9 mouse cellular contexts compared by ENCODE assay signal in the genomic region with DNA sequence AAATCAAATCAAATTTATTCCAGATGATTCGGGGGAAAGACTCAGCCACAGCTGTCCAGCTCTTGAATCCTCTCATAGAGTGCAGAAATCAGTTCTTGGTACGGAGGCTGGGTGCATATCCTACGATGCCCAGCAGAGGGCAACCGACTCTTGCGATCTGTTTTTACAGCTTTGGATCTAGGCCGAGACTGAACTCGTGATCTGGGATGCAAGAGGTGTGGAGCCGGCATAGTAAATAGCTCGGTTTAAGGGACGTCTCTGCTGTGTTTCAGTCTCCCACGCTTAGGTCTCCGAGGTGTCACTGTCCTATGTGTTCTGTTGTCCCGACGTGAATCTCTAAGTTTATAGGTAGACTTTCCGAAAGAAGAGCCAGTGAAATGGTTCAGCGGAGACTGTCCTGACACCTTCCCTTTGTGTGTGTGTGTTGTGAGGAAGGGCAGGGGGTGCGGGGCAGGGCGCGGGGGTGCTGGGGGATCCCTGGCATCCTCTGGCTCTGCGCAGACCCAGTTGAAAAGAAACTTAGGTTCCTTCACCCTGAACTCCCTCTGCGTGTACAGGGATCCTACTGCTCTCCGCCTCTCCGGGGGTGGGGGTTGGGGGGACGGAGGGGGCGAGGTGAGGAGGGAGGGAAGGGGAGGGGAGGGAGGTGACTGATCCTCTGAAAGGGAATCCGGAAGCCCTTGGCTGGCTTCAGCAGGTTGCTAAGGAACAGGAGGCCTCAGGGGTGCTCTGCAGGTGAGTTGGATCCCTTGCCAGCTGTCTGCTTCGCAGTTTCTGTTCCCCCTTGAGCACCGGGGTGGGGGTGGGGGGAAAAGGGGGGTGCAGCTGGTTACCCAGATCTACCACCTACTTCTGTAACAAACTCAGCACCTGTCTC. TPM values are rescaled to one million over a fixed set of nuclear protein-coding genes. Genes with fewer than 3 reads are reported as not detected.
DNase-seq lines count a peak whose midpoint lies in the region; ATAC-seq and TF ChIP-seq lines count a peak whose summit lies in the region.
"Had no signal": no experiment of that assay in that cellular context is flagged by ENCODE, and none has a peak within 500 bp of the region (broad histone marks: within the 10 kb centered on the region; RNA-seq: fewer than 3 reads in every experiment).

No protein-coding gene starts in this region.

- peaks cover 15% of the 10 kb centered on the region for H3K4me1 ChIP-seq in forebrain, embryonic 10.5 days
- peaks cover 7% of the 10 kb centered on the region for H3K4me1 ChIP-seq in heart, embryonic 15.5 days (replicated peaks)
- peaks cover 4% of the 10 kb centered on the region for H3K4me1 ChIP-seq in liver, embryonic 13.5 days (replicated peaks)
- H3K4me1 ChIP-seq in neural tube, embryonic 12.5 days: peaks cover 7% of the 10 kb centered on the region
- 0 out of 2 replicates have a peak, but pooled peaks cover 2% of the 10 kb centered on the region for H3K4me1 ChIP-seq in stomach, postnatal 0 days (replicated peaks; ENCODE audit: control insufficient read depth, insufficient read depth)

- H3K27ac ChIP-seq in forebrain, embryonic 10.5 days: peak overlapping the region; percentile 52; the same call in 1 of the 2 replicates
- H3K27ac ChIP-seq in heart, embryonic 15.5 days: no peak overlapping the region
- H3K27ac ChIP-seq in liver, embryonic 13.5 days: no peak overlapping the region
- H3K27ac ChIP-seq in neural tube, embryonic 12.5 days: no peak overlapping the region
- H3K27ac ChIP-seq in stomach, postnatal 0 days (replicated peaks): no peak overlapping the region

- DNase-seq in CD8-positive naive resting alpha-beta T cell, adult 2 months (ENCODE audit: low read depth in 2 of 2, low spot score in 2 of 2): peak; percentile 54 to 76
- peak; percentile 30 for DNase-seq in c-Kit-negative CD71-positive TER-119-positive erythroid progenitor cells, embryonic 14.5 days (ENCODE audit: low read depth, low spot score)
- peak; percentile 82 for DNase-seq in forebrain, embryonic 10.5 days (ENCODE audit: extremely low spot score, low spot score)
- peak; percentile 89 for DNase-seq in kidney, postnatal 14 days
- peak; percentile 15 for DNase-seq in liver, embryonic 13.5 days
- DNase-seq in stomach, postnatal 0 days (ENCODE audit: low spot score): peak; percentile 85

- no peak for TF ChIP-seq EP300 in stomach, postnatal 0 days (optimal IDR thresholded peaks at IDR 0.05)

- H3K4me2 ChIP-seq in heart, embryonic 15.5 days: peak overlapping the region; percentile 70
- peak overlapping the region; percentile 23 for H3K4me2 ChIP-seq in liver, embryonic 13.5 days
- H3K4me2 ChIP-seq in neural tube, embryonic 12.5 days (replicated peaks): peak overlapping the region; percentile 48
- peak overlapping the region; percentile 53 for H3K4me2 ChIP-seq in stomach, postnatal 0 days (replicated peaks; ENCODE audit: low read depth)

- TF ChIP-seq CTCF in stomach, postnatal 0 days (IDR thresholded peaks at IDR 0.05; ENCODE audit: low read depth): peak; percentile 97

- no peaks in the 10 kb centered on the region for H3K36me3 ChIP-seq in forebrain, embryonic 10.5 days (replicated peaks)
- H3K36me3 ChIP-seq in heart, embryonic 15.5 days: no peaks in the 10 kb centered on the region
- no peaks in the 10 kb centered on the region for H3K36me3 ChIP-seq in liver, embryonic 13.5 days
- H3K36me3 ChIP-seq in neural tube, embryonic 12.5 days: no peaks in the 10 kb centered on the region
- no peaks in the 10 kb centered on the region for H3K36me3 ChIP-seq in stomach, postnatal 0 days (ENCODE audit: control insufficient read depth, insufficient read depth, low read length)

- H3K27me3 ChIP-seq in forebrain, embryonic 10.5 days (ENCODE audit: poor library complexity, severe bottlenecking): peaks cover 38% of the 10 kb centered on the region
- peaks cover 21% of the 10 kb centered on the region for H3K27me3 ChIP-seq in heart, embryonic 15.5 days
- peaks cover 25% of the 10 kb centered on the region for H3K27me3 ChIP-seq in liver, embryonic 13.5 days
- H3K27me3 ChIP-seq in neural tube, embryonic 12.5 days (replicated peaks): peaks cover 13% of the 10 kb centered on the region
- no peaks in the 10 kb centered on the region for H3K27me3 ChIP-seq in stomach, postnatal 0 days (ENCODE audit: control insufficient read depth, insufficient read depth, low read length)

- no peaks in the 10 kb centered on the region for H3K9me3 ChIP-seq in forebrain, embryonic 10.5 days
- H3K9me3 ChIP-seq in heart, embryonic 15.5 days (replicated peaks): no peaks in the 10 kb centered on the region
- H3K9me3 ChIP-seq in liver, embryonic 13.5 days (replicated peaks): no peaks in the 10 kb centered on the region
- H3K9me3 ChIP-seq in neural tube, embryonic 12.5 days: no peaks in the 10 kb centered on the region
- H3K9me3 ChIP-seq in stomach, postnatal 0 days (ENCODE audit: control insufficient read depth, low read length): no peaks in the 10 kb centered on the region

- WGBS in forebrain, embryonic 10.5 days: 3% methylated on average over 27 of the region's 28 CpGs
- WGBS in heart, embryonic 15.5 days: 4% methylated on average over 28 of the region's 28 CpGs
- WGBS in liver, embryonic 13.5 days (ENCODE audit: insufficient replicate concordance): 5% methylated on average over 28 of the region's 28 CpGs
- WGBS in neural tube, embryonic 12.5 days: 4% methylated on average over 28 of the region's 28 CpGs
- 2% methylated on average over 27 of the region's 28 CpGs for WGBS in stomach, postnatal 0 days

- peak; percentile 51; the same call in 1 of the 2 replicates for ATAC-seq in heart, embryonic 15.5 days (replicated peaks; ENCODE audit: insufficient number of reproducible peaks, insufficient read depth, low FRiP score, low read depth)
- ATAC-seq in liver, embryonic 13.5 days (ENCODE audit: low read depth): no peak; the same call in 1 of the 2 replicates
- ATAC-seq in neural tube, embryonic 12.5 days (ENCODE audit: low FRiP score, low read depth): peak; percentile 61
- ATAC-seq in stomach, postnatal 0 days (ENCODE audit: low FRiP score, low TSS enrichment): peak; percentile 39

- peak overlapping the region; percentile 35 for H3K9ac ChIP-seq in heart, embryonic 15.5 days
- H3K9ac ChIP-seq in liver, embryonic 13.5 days: no peak overlapping the region
- no peak overlapping the region for H3K9ac ChIP-seq in neural tube, embryonic 12.5 days
- no peak overlapping the region; the same call in 1 of the 2 replicates for H3K9ac ChIP-seq in stomach, postnatal 0 days (ENCODE audit: low read length)

- H3K4me3 ChIP-seq in forebrain, embryonic 10.5 days: peak overlapping the region; percentile 36
- H3K4me3 ChIP-seq in heart, embryonic 15.5 days: peak overlapping the region; percentile 43
- peak overlapping the region; percentile 16; the same call in 1 of the 2 replicates for H3K4me3 ChIP-seq in liver, embryonic 13.5 days (replicated peaks)
- peak overlapping the region; percentile 2; the same call in 1 of the 2 replicates for H3K4me3 ChIP-seq in neural tube, embryonic 12.5 days
- peak overlapping the region; percentile 21; the same call in 1 of the 2 replicates for H3K4me3 ChIP-seq in stomach, postnatal 0 days (ENCODE audit: low read depth, low read length)

RNA-seq across cellular contexts. Expression of a gene that starts 32.6 kb away (rescaled TPM):
- 901 and 914 TPM in 2 replicates for polyA plus RNA-seq in forebrain, embryonic 10.5 days (2016; fragmentation: Nextera tagmentation; extraction: Ambion mirVana)
- 479 and 520 TPM in 2 replicates for polyA plus RNA-seq in heart, embryonic 15.5 days (2015; fragmentation: Nextera tagmentation; extraction: Ambion mirVana)
- 543 and 573 TPM in 2 replicates for polyA plus RNA-seq in liver, embryonic 13.5 days (2015; fragmentation: Nextera tagmentation; extraction: Ambion mirVana)
- polyA plus RNA-seq in neural tube, embryonic 12.5 days (2016; fragmentation: Nextera tagmentation; extraction: Ambion mirVana): 791 and 816 TPM in 2 replicates
- polyA plus RNA-seq in stomach, postnatal 0 days (2015; fragmentation: Nextera tagmentation; extraction: Ambion mirVana): 403 and 419 TPM in 2 replicates

RNA-seq across cellular contexts. Expression of a gene that starts 33.1 kb away (rescaled TPM):
- 3.3 and 3.7 TPM in 2 replicates for polyA plus RNA-seq in forebrain, embryonic 10.5 days (2016; fragmentation: Nextera tagmentation; extraction: Ambion mirVana)
- 0.64 and 0.85 TPM in 2 replicates for polyA plus RNA-seq in heart, embryonic 15.5 days (2015; fragmentation: Nextera tagmentation; extraction: Ambion mirVana)
- 0.06 TPM in 1 of 2 replicates, not detected in the other for polyA plus RNA-seq in liver, embryonic 13.5 days (2015; fragmentation: Nextera tagmentation; extraction: Ambion mirVana)
- polyA plus RNA-seq in neural tube, embryonic 12.5 days (2016; fragmentation: Nextera tagmentation; extraction: Ambion mirVana): 26.8 and 30.1 TPM in 2 replicates
- polyA plus RNA-seq in stomach, postnatal 0 days (2015; fragmentation: Nextera tagmentation; extraction: Ambion mirVana): 0.30 and 0.57 TPM in 2 replicates
- polyA plus RNA-seq: liver, embryonic 16.5 days had no signal

RNA-seq across cellular contexts. Expression of a gene that starts 33.3 kb away (rescaled TPM):
- 18.9 and 24.7 TPM in 2 replicates for polyA plus RNA-seq in forebrain, embryonic 10.5 days (2016; fragmentation: Nextera tagmentation; extraction: Ambion mirVana)
- polyA plus RNA-seq in heart, embryonic 15.5 days (2015; fragmentation: Nextera tagmentation; extraction: Ambion mirVana): 31.8 and 38.6 TPM in 2 replicates
- 10.4 and 11.8 TPM in 2 replicates for polyA plus RNA-seq in liver, embryonic 13.5 days (2015; fragmentation: Nextera tagmentation; extraction: Ambion mirVana)
- polyA plus RNA-seq in neural tube, embryonic 12.5 days (2016; fragmentation: Nextera tagmentation; extraction: Ambion mirVana): 48.2 and 49.3 TPM in 2 replicates
- polyA plus RNA-seq in stomach, postnatal 0 days (2015; fragmentation: Nextera tagmentation; extraction: Ambion mirVana): 31.5 and 34.6 TPM in 2 replicates

RNA-seq across cellular contexts. Expression of a gene that starts 42.3 kb away (rescaled TPM):
- 91.1 and 106 TPM in 2 replicates for polyA plus RNA-seq in forebrain, embryonic 10.5 days (2016; fragmentation: Nextera tagmentation; extraction: Ambion mirVana)
- 66.5 and 67.4 TPM in 2 replicates for polyA plus RNA-seq in heart, embryonic 15.5 days (2015; fragmentation: Nextera tagmentation; extraction: Ambion mirVana)
- 38.1 and 40.1 TPM in 2 replicates for polyA plus RNA-seq in liver, embryonic 13.5 days (2015; fragmentation: Nextera tagmentation; extraction: Ambion mirVana)
- polyA plus RNA-seq in neural tube, embryonic 12.5 days (2016; fragmentation: Nextera tagmentation; extraction: Ambion mirVana): 92.0 and 94.4 TPM in 2 replicates
- polyA plus RNA-seq in stomach, postnatal 0 days (2015; fragmentation: Nextera tagmentation; extraction: Ambion mirVana): 31.8 and 33.2 TPM in 2 replicates

RNA-seq across cellular contexts. Expression of a gene that starts 42.4 kb away (rescaled TPM):
- 64.3 and 66.5 TPM in 2 replicates for polyA plus RNA-seq in forebrain, embryonic 10.5 days (2016; fragmentation: Nextera tagmentation; extraction: Ambion mirVana)
- 63.0 and 63.4 TPM in 2 replicates for polyA plus RNA-seq in heart, embryonic 15.5 days (2015; fragmentation: Nextera tagmentation; extraction: Ambion mirVana)
- 44.2 and 47.0 TPM in 2 replicates for polyA plus RNA-seq in liver, embryonic 13.5 days (2015; fragmentation: Nextera tagmentation; extraction: Ambion mirVana)
- 63.7 and 64.0 TPM in 2 replicates for polyA plus RNA-seq in neural tube, embryonic 12.5 days (2016; fragmentation: Nextera tagmentation; extraction: Ambion mirVana)
- 40.6 and 44.5 TPM in 2 replicates for polyA plus RNA-seq in stomach, postnatal 0 days (2015; fragmentation: Nextera tagmentation; extraction: Ambion mirVana)

Comparison
In these comparisons a context has a peak if more than half of its experiments do, and no peak if none do; other contexts are left out.
1. DNase-seq: peak in every context shown above with its lines; median percentile 89 in kidney, postnatal 14 days; 85 in stomach, postnatal 0 days; 82 in forebrain, embryonic 10.5 days; 65 in CD8-positive naive resting alpha-beta T cell, adult 2 months; 30 in c-Kit-negative CD71-positive TER-119-positive erythroid progenitor cells, embryonic 14.5 days; 15 in liver, embryonic 13.5 days.